Mouse (Mus musculus): Measurements from ENCODE around the gene H2-M10.2.
"Not testable (repeated sequence)": the region's sequence is repeated elsewhere in the genome, so short reads cannot be mapped to it uniquely, and the experiment has no call there.

H2-M10.2 gene

GRCm38 (mm10) chr17:36252250-36252876 lies 33.9 kb downstream of the H2-M10.2 start:
- DNase-seq (ENCODE audit: low spot score in 2 of 2): no peak

GRCm38 (mm10) chr17:36248886-36249285 lies 37.4 kb downstream of the H2-M10.2 start:
- no peak for DNase-seq (ENCODE audit: low spot score in 2 of 2)

GRCm38 (mm10) chr17:36245741-36246140 lies 40.5 kb downstream of the H2-M10.2 start:
- no peak for DNase-seq (ENCODE audit: low spot score in 2 of 2)

- no peak for DNase-seq (ENCODE audit: low spot score in 2 of 2)
Measured at GRCm38 (mm10) chr17:36244031-36244430, 42.3 kb downstream of the H2-M10.2 start.

- DNase-seq (ENCODE audit: low spot score in 2 of 2): no peak
Measured at GRCm38 (mm10) chr17:36240637-36241213, 45.6 kb downstream of the H2-M10.2 start.

GRCm38 (mm10) chr17:36237321-36237921 lies 48.9 kb downstream of the H2-M10.2 start:
- no peak for DNase-seq (ENCODE audit: low spot score in 2 of 2)

GRCm38 (mm10) chr17:36235300-36235699 lies 51.0 kb downstream of the H2-M10.2 start:
- DNase-seq (ENCODE audit: low spot score in 2 of 2): not testable (repeated sequence)
